9 mouse cellular contexts compared by ENCODE assay signal in the genomic region with DNA sequence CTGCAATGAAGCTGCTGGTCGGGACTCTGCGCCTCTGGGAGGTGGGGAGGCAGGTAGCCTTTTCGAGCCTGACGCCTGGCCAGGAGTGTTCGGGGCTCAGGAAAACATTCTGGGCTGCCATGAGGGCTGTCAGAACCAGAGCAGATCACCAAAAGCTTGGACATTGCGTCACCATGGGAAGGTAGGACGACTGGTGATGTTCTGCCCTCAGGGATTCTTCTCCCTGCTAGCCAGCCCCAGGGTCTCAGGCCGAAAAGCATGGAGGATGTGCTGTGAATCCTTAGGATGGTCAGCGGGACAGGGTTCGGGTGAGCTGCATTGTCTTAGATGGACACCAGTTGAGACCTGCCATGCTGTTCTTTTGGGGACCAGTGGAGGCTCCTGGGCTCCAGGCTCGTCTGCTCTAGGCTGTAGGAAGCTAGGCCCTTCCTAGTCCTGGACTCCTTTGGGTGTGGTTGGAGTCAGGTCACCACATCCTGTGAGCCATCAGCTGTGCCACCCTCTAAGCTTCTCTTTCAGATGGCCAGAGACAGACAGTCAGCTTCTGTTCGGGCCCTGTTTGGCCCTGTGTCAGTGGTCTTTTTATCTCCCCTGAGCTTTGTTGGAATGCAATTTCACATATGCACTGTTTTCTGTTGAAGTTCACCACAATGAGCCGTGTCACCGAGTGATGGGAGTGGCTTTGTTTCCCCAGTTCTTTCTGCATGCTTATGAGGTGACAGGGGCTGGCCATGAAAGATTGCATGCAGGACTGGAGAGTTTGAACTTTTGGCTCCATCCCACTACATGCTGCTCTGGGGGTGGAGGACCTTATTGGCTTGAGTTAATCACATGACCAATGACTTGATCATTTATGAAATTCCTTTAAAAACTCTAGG. TPM values are rescaled to one million over a fixed set of nuclear protein-coding genes. Genes with fewer than 3 reads are reported as not detected.
DNase-seq lines count a peak whose midpoint lies in the region; ATAC-seq and TF ChIP-seq lines count a peak whose summit lies in the region.
"Had no signal": no experiment of that assay in that cellular context is flagged by ENCODE, and none has a peak within 500 bp of the region (broad histone marks: within the 10 kb centered on the region; RNA-seq: fewer than 3 reads in every experiment).

No protein-coding gene starts in this region.

- 19% methylated on average over 14 of the region's 14 CpGs for WGBS in heart, embryonic 13.5 days
- 27% methylated on average over 14 of the region's 14 CpGs for WGBS in liver, embryonic 14.5 days (ENCODE audit: insufficient replicate concordance)
- WGBS in stomach, embryonic 14.5 days, result 23% methylated on average over 14 of the region's 14 CpGs

- H3K9me3 ChIP-seq in MEL (replicated peaks; ENCODE audit: insufficient read depth, low read length), result no peaks in the 10 kb centered on the region
- H3K9me3 ChIP-seq in heart, embryonic 13.5 days, result no peaks in the 10 kb centered on the region
- no peaks in the 10 kb centered on the region for H3K9me3 ChIP-seq in liver, embryonic 14.5 days (ENCODE audit: control insufficient read depth, low read length)
- no peaks in the 10 kb centered on the region for H3K9me3 ChIP-seq in stomach, embryonic 14.5 days (ENCODE audit: control insufficient read depth, low read depth, low read length)

- peak overlapping the region; percentile 31 for H3K9ac ChIP-seq in MEL (ENCODE audit: control insufficient read depth, low read depth, low read length, poor library complexity, severe bottlenecking)
- H3K9ac ChIP-seq in heart, embryonic 13.5 days, result peak overlapping the region; percentile 80
- no peak overlapping the region for H3K9ac ChIP-seq in liver, embryonic 14.5 days (replicated peaks)
- peak overlapping the region; percentile 31 for H3K9ac ChIP-seq in stomach, embryonic 14.5 days (replicated peaks; ENCODE audit: low read depth, low read length)

- no peak for TF ChIP-seq RAD21 in MEL (IDR thresholded peaks at IDR 0.05; ENCODE audit: low read depth, low read length)

- DNase-seq in 416B (ENCODE audit: low read depth), result peak; percentile 83
- DNase-seq in MEL (ENCODE audit: low read depth, low spot score), result peak; percentile 80
- DNase-seq in liver, embryonic 14.5 days (ENCODE audit: low read depth in 3 of 3, low spot score in 3 of 3), result no peak
- DNase-seq in urinary bladder, postnatal 4 days (ENCODE audit: low spot score in 2 of 2), result no peak
- no peak for DNase-seq in retina, postnatal 1 day
- DNase-seq in urinary bladder, postnatal 10 days (ENCODE audit: low spot score), result no peak

- peak overlapping the region; percentile 73 for H3K27ac ChIP-seq in MEL (ENCODE audit: control insufficient read depth, low read depth, low read length)
- H3K27ac ChIP-seq in heart, embryonic 13.5 days (replicated peaks), result peak overlapping the region; percentile 98
- no peak overlapping the region for H3K27ac ChIP-seq in liver, embryonic 14.5 days
- peak overlapping the region; percentile 92 for H3K27ac ChIP-seq in stomach, embryonic 14.5 days (ENCODE audit: low read length)

- no peak for ATAC-seq in heart, embryonic 13.5 days (ENCODE audit: extremely low read depth, insufficient number of reproducible peaks, low FRiP score, low TSS enrichment)
- no peak for ATAC-seq in liver, embryonic 14.5 days (ENCODE audit: insufficient read depth)
- no peak for ATAC-seq in stomach, embryonic 14.5 days (ENCODE audit: insufficient number of reproducible peaks, insufficient read depth, low FRiP score, low read depth)

- peak overlapping the region; percentile 72 for H3K4me2 ChIP-seq in heart, embryonic 13.5 days
- H3K4me2 ChIP-seq in liver, embryonic 14.5 days (ENCODE audit: low read depth), result peak overlapping the region; percentile 43
- H3K4me2 ChIP-seq in stomach, embryonic 14.5 days (replicated peaks; ENCODE audit: low read depth, low read length), result peak overlapping the region; percentile 52

- peaks cover 37 to 54% of the 10 kb centered on the region in 2 experiments for H3K4me1 ChIP-seq in MEL (ENCODE audit: control insufficient read depth in 1 of 2, insufficient read depth in 2 of 2, low read length in 2 of 2)
- peaks cover 67% of the 10 kb centered on the region for H3K4me1 ChIP-seq in heart, embryonic 13.5 days
- peaks cover 29 to 41% of the 10 kb centered on the region in 2 experiments for H3K4me1 ChIP-seq in liver, embryonic 14.5 days (replicated peaks; ENCODE audit: control insufficient read depth in 2 of 2, insufficient read depth in 2 of 2, low read length in 1 of 2)
- peaks cover 19% of the 10 kb centered on the region; the same call in 1 of the 2 replicates for H3K4me1 ChIP-seq in stomach, embryonic 14.5 days (ENCODE audit: control insufficient read depth, insufficient read depth, low read length)

- H3K36me3 ChIP-seq in MEL (ENCODE audit: control insufficient read depth in 1 of 2, insufficient read depth in 2 of 2, low read length in 2 of 2), result peaks cover 4 to 46% of the 10 kb centered on the region in 2 experiments; a peak in 3 of 4 replicates
- 0 out of 2 replicates have a peak, but pooled peaks cover 6% of the 10 kb centered on the region for H3K36me3 ChIP-seq in heart, embryonic 13.5 days
- H3K36me3 ChIP-seq in liver, embryonic 14.5 days (replicated peaks; ENCODE audit: control insufficient read depth, insufficient read depth, low read depth), result no peaks in the 10 kb centered on the region
- no peaks in the 10 kb centered on the region for H3K36me3 ChIP-seq in stomach, embryonic 14.5 days (ENCODE audit: control insufficient read depth, insufficient read depth, low read length)

- H3K27me3 ChIP-seq in MEL (ENCODE audit: control insufficient read depth in 1 of 2, insufficient read depth in 2 of 2, low read length in 2 of 2), result no peaks in the 10 kb centered on the region
- H3K27me3 ChIP-seq in heart, embryonic 13.5 days (replicated peaks), result no peaks in the 10 kb centered on the region
- H3K27me3 ChIP-seq in liver, embryonic 14.5 days (ENCODE audit: control insufficient read depth, insufficient read depth, low read length), result no peaks in the 10 kb centered on the region
- H3K27me3 ChIP-seq in stomach, embryonic 14.5 days (ENCODE audit: control insufficient read depth, insufficient read depth, low read length), result no peaks in the 10 kb centered on the region

- no peak for TF ChIP-seq POLR2A in MEL (IDR thresholded peaks at IDR 0.05; ENCODE audit: control insufficient read depth in 1 of 2, insufficient read depth in 1 of 2, low read depth in 1 of 2, low read length in 2 of 2, poor library complexity in 1 of 2)

- peaks cover 42% of the 10 kb centered on the region for H3K79me2 ChIP-seq in MEL (ENCODE audit: control insufficient read depth, insufficient read depth, low read length, poor library complexity)

- peak; percentile 34 to 54 for TF ChIP-seq EP300 in MEL (IDR thresholded peaks at IDR 0.05; ENCODE audit: low read depth in 1 of 2, low read length in 2 of 2)
- TF ChIP-seq EP300 in liver, embryonic 14.5 days (IDR thresholded peaks at IDR 0.05; ENCODE audit: low read depth), result no peak

- H3K4me3 ChIP-seq in MEL (ENCODE audit: control insufficient read depth in 1 of 2, insufficient read depth in 1 of 2, low read depth in 2 of 2, low read length in 2 of 2), result peak overlapping the region; percentile 25 to 68
- peak overlapping the region; percentile 49 for H3K4me3 ChIP-seq in heart, embryonic 13.5 days
- no peak overlapping the region for H3K4me3 ChIP-seq in liver, embryonic 14.5 days (ENCODE audit: insufficient read depth in 1 of 2, low read depth in 2 of 2, low read length in 2 of 2)
- H3K4me3 ChIP-seq in stomach, embryonic 14.5 days (ENCODE audit: low read depth, low read length), result peak overlapping the region; percentile 31

- TF ChIP-seq CTCF in MEL (IDR thresholded peaks at IDR 0.05 in 2 of 3, conservative IDR thresholded peaks at IDR 0.05 in 1 of 3; ENCODE audit: control insufficient read depth in 1 of 3, insufficient read depth in 1 of 3, low read depth in 2 of 3, low read length in 3 of 3, poor library complexity in 1 of 3, severe bottlenecking in 1 of 3), result no peak
- no peak for TF ChIP-seq CTCF in liver, embryonic 14.5 days (IDR thresholded peaks at IDR 0.05; ENCODE audit: low read depth)

TF ChIP-seq in MEL, 35 proteins besides CTCF, POLR2A, EP300 and RAD21 (continues in another document):
- TF ChIP-seq CHD1 (IDR thresholded peaks at IDR 0.05; ENCODE audit: low read depth, low read length) (no peak), TAL1 (IDR thresholded peaks at IDR 0.05; ENCODE audit: low read length) (no peak; the same call in 1 of the 2 replicates), KAT2A (conservative IDR thresholded peaks at IDR 0.05; ENCODE audit: low read depth, low read length) (no peak), SMC3 (IDR thresholded peaks at IDR 0.05; ENCODE audit: low read depth, low read length) (no peak), HCFC1 (IDR thresholded peaks at IDR 0.05; ENCODE audit: low read depth, low read length) (no peak), MAFK (IDR thresholded peaks at IDR 0.05; ENCODE audit: borderline replicate concordance, low read depth, low read length) (no peak)

RNA-seq across cellular contexts. Expression of a gene that starts 8.5 kb away (rescaled TPM):
- 81.8 and 92.7 TPM in 2 replicates for total RNA-seq in MEL (2012; rRNA removed)
- polyA plus RNA-seq in MEL (2012; ENCODE audit: insufficient read depth in 1 of 2, insufficient read length in 2 of 2, low read depth in 1 of 2, low replicate concordance in 2 of 2, missing spikeins in 1 of 2), result 100 to 1,000 TPM in 1 of 2 experiments, not detected in 1; 127 TPM
- 73.9 and 84.7 TPM in 2 replicates for polyA plus RNA-seq in heart, embryonic 13.5 days (2015; fragmentation: Nextera tagmentation; extraction: Ambion mirVana)
- polyA plus RNA-seq in liver, embryonic 14.5 days (2012; rRNA removed), result 10.8 and 12.5 TPM in 2 replicates
- 12.2 and 13.0 TPM in 2 replicates for polyA plus RNA-seq in liver, embryonic 14.5 days (2014; fragmentation: Nextera tagmentation; extraction: Ambion mirVana)
- polyA plus RNA-seq in stomach, embryonic 14.5 days (2014; fragmentation: Nextera tagmentation; extraction: Ambion mirVana), result 71.4 and 72.4 TPM in 2 replicates

RNA-seq across cellular contexts. Expression of a gene that starts 27.8 kb away (rescaled TPM):
- 0.20 TPM in 1 of 2 replicates, not detected in the other for total RNA-seq in MEL (2012; rRNA removed)
- polyA plus RNA-seq in MEL (2012; ENCODE audit: insufficient read depth in 1 of 2, insufficient read length in 2 of 2, low read depth in 1 of 2, low replicate concordance in 2 of 2, missing spikeins in 1 of 2), result under 1 TPM in 1 of 2 experiments, not detected in 1; 0.28 TPM
- polyA plus RNA-seq in heart, embryonic 13.5 days (2015; fragmentation: Nextera tagmentation; extraction: Ambion mirVana), result not detected in 2 replicates
- 0.01 and 0.02 TPM in 2 replicates for polyA plus RNA-seq in liver, embryonic 14.5 days (2012; rRNA removed)
- 0.05 TPM in 1 of 2 replicates, not detected in the other for polyA plus RNA-seq in liver, embryonic 14.5 days (2014; fragmentation: Nextera tagmentation; extraction: Ambion mirVana)
- polyA plus RNA-seq in stomach, embryonic 14.5 days (2014; fragmentation: Nextera tagmentation; extraction: Ambion mirVana), result 0.29 and 0.55 TPM in 2 replicates
- total RNA-seq: gastrocnemius, postnatal 36 days had no signal

RNA-seq across cellular contexts. Expression of a gene that starts 34.3 kb away (rescaled TPM):
- 4.5 and 5.0 TPM in 2 replicates for total RNA-seq in MEL (2012; rRNA removed)
- 10 to 100 TPM in 1 of 2 experiments, not detected in 1; 19.6 TPM for polyA plus RNA-seq in MEL (2012; ENCODE audit: insufficient read depth in 1 of 2, insufficient read length in 2 of 2, low read depth in 1 of 2, low replicate concordance in 2 of 2, missing spikeins in 1 of 2)
- 0.87 and 1.1 TPM in 2 replicates for polyA plus RNA-seq in heart, embryonic 13.5 days (2015; fragmentation: Nextera tagmentation; extraction: Ambion mirVana)
- 1.2 and 1.5 TPM in 2 replicates for polyA plus RNA-seq in liver, embryonic 14.5 days (2012; rRNA removed)
- 1.2 and 1.9 TPM in 2 replicates for polyA plus RNA-seq in liver, embryonic 14.5 days (2014; fragmentation: Nextera tagmentation; extraction: Ambion mirVana)
- polyA plus RNA-seq in stomach, embryonic 14.5 days (2014; fragmentation: Nextera tagmentation; extraction: Ambion mirVana), result 10.5 and 10.9 TPM in 2 replicates

Comparison
In these comparisons a context has a peak if more than half of its experiments do, and no peak if none do; other contexts are left out.
1. DNase-seq: peak in 416B (single experiment) and MEL (single experiment); none in liver, embryonic 14.5 days (0 of 3), urinary bladder, postnatal 4 days (0 of 2), retina, postnatal 1 day (single experiment) and urinary bladder, postnatal 10 days (single experiment).
2. H3K4me3 ChIP-seq: peak in MEL (2 of 2), heart, embryonic 13.5 days (single experiment) and stomach, embryonic 14.5 days (single experiment); none in liver, embryonic 14.5 days (0 of 2).
3. Peak in every context shown above with its lines, with median percentiles within 50 percentile points of each other: H3K4me2 ChIP-seq.